Mouse (Mus musculus) layer of hippocampus, adult 9-10 months (tissue): ENCODE results near the gene Clic4.

Experiments
- DNase-seq: peaks from one replicate; pipeline ENCODE4 v3.0.0; 2022; ENCODE audit warnings: low spot score

Gene Clic4

DNA sequence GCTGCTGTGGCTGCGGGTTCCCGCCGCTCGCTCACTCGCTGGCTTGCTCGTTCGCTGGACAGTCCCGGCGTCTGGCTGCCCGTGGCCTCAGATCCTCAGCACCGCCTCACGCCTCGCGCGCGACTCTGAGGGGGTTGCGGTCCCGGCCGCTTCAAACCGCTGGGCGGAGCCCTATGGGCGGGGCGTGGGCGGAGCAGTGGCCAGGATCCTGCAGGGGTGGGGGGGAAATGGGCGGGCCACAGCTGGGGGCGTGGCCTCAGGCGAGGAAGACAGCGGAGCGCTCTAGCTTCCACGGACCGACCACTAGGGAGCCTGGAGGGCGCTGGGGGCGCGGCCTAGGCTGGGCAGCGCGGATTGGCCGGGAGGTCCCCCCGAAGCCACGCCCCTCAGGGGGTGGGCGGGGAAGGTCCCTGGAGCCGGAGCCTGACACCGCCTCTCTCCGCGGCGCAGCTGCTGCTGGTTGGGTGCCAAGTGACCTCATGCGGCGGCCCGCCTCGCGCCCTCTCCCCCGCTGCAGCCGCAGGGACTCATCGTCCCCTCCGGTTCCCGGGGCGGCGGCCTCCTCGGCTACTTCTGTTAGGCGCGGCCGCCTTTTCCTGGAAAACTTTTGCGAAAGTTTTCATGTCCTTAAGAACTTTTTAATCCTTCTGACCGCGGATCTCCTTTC lies at the start of gene Clic4:
TSS of gene Clic4 (minus strand) at position 175 of the 667 bp plus-strand sequence.
- peak; percentile 68 for DNase-seq

DNA sequence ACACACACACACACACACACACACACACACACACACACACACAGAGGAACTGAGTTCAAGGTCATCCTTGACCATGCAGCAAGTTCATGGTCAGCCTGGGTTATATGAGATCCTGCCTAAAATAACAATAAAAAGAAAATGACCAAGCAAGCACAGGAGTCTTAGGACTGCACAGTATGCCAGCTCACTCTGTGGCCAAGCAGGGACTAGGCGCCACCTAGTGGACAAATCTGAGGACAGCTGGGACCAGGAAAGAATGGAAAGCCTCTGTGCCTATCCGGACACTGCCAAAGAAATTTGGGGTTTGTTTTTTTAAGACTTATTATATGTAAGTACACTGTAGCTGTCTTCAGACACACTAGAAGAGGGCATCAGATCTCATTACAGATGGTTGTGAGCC lies 45.4 kb upstream of the Clic4 start:
- no peak for DNase-seq

DNA sequence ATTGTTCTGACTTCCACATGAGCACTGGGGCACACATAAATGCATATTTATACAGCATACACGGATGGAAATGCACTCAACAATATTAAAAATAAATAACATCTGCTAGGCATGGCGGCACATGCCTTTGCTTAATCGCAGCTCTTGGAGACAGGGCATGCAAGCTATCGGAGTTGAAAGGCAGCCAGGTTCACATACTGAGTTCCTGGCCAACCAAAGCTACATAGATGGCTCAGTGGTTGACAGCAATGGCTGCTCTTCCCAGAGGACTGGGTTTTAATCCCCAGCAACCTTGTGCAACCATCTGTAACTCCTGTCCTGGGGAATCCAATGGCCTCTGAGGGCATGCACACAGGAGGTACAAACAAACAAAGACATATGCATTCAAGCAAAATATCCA lies 44.9 kb upstream of the Clic4 start:
- no peak for DNase-seq

DNA sequence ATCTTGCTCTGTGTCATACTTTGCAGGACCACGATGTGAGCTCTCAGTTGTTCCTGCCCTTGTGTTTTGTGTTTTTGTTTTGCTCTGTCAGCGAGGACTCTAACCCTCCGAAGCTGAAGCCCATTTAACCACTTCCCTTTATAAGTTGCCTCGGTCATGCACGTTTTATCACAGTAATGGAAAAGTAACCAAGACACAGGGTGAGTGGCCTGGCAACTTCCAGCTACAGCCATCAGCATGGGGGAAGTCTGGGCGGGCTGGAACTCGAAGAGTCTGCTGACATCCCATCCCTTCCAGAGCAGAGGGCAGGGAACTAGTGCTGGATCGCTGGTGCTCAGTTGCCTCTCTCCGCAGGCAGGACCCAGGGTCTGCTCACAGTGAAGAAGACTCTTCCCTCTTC lies 42.7 kb upstream of the Clic4 start:
- no peak for DNase-seq

DNA sequence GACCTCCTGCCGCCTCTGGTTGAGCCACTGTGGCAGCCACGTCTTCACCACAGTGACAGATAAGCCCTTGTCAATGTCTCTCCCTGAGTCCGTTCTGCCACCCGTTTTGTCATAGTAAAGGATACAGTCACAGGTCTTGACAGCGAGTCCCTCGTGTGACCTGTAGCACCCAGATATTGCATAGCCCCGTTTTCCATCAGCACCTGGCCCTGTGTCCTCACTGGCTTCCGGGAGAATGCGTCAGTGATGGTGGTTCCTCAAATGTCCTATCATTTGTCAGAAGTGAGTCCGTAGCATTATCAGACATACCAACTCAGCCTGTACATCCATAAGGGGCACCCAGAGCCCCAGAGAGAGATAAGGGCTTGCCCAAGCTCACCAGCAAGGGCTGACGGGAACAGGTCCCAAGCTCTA lies 41.8 kb upstream of the Clic4 start:
- no peak for DNase-seq

DNA sequence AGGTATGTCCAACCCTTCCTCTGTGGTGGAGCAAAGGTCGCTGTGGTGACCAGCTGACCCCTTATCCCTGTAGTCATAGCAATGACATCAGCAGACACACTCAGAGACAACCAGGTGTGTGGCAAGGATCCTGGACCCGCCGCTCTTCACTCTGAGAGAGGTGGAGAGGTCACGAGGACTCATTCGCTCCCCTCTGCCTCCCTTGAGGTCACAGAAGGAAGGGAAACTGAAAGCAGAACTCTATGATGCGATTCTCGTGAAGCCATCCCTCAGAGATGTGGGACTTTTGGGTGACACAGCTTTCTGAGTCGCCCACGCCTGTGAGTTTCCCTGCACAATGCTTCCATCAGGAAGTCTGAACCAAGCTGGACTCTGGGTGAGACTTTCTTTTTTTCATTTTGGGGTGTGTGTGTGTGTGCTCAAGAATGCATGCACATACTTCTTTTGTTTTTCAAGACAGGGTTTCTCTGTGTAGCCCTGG lies 41.2 kb upstream of the Clic4 start:
- DNase-seq: no peak

DNA sequence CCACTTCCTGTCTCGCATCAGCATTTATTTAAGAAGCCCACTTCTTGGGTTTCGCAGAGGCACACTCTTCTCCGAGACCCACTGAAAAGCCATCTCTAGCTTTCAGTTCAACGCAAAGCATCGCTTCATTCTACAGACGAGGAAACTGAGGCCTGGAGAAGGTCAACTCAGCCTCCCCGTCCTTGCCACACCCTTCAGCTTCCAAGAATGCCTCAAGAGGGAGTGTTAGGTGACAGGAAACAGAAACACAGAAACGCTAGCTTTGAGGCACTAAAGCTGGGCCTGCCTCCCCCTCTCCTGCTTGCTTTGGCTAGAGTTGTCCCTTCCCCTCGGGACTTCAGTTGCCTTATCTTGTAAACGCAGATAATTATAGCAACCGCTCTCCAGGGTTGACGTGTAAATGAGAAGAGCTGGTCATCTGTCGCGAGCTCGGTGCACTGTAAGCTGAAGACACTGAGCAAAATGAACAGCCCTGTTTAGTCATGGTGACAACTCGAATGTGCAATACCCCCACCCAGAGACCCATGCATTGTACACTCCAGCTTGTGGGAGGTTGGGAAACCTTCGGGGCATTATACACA lies 40.6 kb upstream of the Clic4 start:
- no peak for DNase-seq

DNA sequence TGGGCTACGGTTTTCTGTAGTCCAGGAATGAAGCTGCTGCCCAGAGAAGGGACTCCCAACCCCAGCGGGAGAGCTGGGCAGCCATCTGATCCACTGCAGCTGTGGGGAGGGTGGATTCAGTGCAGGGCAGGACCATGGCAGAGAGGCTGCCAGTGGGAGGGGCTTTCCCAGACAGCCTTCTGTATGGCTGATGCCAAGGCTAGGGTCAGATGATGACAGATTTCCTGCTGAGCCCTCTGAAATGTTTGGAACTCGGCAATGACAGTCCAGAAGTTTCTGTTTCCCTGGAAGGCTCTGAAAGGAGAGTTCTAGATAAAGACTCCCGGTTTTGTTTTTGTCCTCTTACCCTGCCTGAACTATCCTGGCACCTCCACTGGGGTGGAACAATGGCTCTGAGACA lies 40.1 kb upstream of the Clic4 start:
- DNase-seq: no peak

DNA sequence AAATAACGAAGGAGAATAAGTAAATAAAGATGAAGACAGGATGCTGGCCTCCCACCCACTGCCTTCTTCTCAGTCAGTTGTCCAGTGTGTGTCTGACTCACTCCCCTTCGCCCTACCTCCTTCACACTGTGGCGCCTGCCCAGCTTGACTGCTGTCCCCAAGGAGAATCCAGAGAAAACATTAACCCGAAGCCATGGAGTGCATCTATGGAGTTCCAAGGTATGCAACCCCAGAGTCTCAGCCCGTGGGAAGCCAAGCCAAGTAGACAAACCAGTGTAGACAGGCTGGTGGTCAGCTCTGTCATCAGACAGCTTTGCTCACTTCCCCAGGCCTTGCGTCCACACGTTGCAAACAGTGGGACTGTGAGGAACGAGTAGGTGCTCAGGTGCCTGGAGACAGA lies 37.8 kb upstream of the Clic4 start:
- no peak for DNase-seq

DNA sequence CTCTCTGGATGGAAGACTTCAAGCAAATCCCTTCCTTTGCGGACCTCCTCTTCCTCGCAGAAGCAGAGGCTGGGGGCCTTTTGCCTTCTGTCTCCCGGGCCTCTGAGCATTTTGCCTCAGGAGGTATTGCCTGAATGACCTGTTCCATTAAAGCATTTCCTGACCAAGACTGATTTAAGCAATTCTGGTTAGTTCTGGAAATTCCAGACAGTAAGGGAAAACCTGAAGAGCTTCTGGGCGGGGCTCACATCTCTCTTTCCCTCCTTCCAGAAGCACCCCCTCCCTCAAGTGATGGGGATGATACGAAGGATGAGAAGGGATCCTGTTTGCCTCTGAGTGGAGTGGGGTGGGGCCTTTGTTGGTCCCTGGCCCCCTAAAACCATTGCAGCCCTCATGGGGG lies 37.1 kb upstream of the Clic4 start:
- DNase-seq: no peak

DNA sequence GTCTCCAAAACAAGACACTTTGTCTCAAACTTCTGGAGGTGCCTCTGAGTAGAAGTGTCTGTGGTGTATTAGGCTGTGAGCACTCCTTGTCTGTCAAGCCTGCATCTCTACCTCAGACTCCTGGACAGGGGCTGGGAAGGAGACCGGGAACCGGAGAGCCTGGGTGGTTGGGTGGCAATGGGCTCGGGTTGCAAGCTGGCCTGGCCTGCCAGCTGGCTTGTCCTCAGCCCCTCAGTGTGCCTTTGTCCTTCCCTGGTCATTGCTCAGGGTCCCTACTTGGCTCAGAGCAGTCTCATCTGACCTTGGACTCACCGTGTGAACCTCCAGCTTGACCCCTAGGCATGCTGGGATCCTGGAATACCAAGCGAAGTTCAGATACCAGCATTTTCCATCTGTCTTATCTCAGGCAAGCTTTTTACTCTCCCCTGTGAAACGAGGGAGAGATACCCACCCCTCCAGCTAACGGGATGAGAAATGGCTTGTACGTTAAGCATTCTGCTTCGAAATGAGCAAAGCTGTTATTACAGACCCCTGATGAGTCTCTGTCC lies 36.6 kb upstream of the Clic4 start:
- DNase-seq: no peak

DNA sequence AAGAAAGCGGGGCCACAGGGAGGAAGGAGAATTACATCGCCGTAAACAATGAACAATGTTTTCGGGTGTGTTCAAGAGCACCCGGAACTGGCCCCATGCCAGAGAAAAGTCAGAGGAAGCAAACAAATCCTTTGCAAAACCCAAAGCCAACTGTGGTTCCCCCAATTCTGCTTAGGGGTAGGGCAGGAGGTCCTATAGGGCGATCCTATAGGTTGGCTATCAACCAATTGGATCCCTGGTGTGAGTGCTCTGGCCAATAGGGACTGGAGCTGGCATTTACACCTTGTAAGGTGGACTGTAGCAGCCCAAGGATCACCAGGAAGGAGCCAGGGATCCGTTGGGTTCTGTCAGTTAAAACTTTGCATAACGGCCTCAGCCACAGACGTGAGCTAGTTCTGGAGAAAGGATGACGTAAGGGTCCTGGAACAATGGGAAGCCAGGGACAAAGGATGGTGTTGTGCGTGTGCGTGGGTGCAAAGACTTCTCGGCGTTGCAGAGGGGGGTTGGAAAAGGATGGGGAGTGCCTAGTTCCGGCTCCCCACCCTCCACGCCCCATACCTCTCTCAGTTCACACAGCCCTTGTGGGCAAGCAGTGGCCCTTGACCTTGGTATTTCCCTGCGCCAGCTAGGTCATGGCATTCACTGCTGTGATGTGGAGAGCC lies 34.5 kb upstream of the Clic4 start:
- DNase-seq: no peak

DNA sequence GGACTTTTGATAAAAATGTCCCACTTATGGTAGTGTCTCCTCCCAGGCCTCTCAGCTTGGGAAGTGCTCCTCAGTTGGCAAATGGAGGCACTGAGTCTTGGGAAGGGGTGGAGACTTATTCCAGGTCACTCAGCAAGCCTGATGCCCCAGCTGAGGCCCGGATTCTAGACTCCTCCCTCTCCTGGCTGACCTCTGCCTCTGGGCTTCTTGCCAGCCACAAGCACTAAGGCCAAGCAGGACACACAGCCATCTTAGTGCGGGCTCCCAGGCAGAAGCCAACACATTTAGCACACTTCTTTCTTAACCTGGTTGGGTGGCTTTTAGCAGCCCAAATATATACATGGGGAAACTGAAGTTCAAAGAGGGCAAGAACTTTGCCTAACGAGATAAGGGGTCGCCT lies 33.9 kb upstream of the Clic4 start:
- no peak for DNase-seq

DNA sequence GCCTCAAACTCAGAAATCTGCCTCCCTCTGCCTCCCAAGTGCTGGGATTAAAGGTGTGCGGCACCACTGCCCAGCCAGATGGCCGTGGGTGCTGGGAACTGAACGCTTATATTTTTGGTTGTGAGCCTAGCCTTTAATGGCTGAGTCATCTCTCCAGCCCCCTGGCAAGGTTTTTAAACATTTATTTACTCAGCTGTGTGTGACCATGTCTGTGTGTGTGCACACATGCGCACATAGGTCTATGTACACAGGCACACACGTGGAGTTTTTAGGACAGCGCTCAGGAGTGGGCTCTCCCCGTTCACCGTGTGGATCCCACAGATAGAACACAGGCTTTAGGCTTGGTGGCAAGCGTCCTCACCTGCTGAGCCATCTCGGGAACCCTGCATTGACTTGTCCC lies 29.6 kb upstream of the Clic4 start:
- no peak for DNase-seq

DNA sequence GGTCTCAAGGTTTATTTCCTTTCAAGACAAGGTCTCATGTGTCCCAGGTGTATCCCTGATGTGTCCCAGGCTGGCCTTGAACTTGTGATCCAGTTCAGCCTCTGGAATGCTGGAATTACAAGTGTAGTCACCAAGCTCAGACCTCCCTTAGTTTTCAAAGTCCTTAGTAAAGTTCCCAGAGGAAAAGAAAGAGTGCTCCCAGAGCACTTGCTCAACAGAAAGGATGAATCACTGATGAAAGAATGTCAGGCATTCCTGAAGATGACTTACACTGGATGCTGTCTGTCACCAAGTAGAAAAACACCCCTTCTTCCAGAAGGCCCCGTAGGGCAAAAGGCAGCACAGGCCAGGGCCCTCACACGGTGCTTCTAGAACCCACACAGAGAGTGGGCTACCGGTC lies 28.6 kb upstream of the Clic4 start:
- DNase-seq: no peak

DNA sequence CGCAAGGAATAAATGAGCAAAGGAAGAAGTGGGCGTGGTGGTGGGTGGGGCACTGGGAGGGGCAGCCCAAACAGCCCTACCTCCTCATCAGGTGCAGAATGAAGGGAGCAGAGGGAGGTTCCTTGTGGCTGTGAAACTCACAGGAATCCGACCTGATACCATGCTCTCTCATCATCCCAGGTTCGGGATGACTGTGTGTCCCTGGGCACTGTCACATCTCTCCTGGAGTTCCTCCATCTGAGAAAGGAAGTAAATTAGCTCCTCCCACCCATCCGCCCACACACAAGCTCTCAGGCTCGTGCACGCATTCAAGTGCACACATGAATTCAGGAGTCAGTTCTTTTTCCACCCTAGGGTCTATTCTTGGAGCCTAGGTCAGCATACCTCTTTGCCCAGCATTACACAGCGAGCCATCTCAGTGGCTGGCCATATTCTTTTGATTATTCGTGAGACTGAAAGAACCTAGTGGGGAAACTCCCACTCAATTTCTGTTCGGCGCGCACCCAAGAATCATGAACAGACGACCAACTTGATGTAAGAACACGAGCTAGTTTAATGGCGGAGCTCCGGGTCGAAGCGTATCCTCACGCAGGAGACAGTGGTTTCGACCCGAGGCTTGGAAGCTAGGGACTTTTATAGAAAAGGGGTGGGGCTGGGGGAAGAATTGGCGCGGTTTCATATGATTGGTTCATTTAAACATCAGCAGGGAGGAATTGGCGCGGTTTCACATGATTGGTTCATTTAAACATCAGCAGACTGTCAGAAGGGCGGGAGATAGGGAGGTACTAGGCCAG lies 27.8 kb upstream of the Clic4 start:
- no peak for DNase-seq

DNA sequence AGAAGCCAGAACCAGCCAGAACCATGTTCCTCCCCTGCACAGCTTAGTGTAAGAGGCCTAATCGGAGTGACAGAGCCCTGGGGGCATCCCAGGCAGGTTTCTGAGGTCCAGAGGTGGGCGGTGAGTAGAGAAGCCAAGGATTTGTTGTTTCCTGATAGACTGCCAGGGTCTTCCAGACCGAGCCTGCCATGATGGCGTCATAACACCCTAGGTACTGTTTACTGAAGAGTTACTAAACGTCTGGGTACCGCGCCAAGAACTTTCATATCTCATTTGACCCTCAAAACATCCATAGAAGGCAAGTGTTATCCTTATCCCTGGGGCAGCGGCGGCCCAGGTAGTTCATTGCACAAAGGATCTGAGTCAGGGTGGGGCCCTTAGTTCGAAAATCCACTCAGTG lies 26.1 kb upstream of the Clic4 start:
- DNase-seq: no peak

DNA sequence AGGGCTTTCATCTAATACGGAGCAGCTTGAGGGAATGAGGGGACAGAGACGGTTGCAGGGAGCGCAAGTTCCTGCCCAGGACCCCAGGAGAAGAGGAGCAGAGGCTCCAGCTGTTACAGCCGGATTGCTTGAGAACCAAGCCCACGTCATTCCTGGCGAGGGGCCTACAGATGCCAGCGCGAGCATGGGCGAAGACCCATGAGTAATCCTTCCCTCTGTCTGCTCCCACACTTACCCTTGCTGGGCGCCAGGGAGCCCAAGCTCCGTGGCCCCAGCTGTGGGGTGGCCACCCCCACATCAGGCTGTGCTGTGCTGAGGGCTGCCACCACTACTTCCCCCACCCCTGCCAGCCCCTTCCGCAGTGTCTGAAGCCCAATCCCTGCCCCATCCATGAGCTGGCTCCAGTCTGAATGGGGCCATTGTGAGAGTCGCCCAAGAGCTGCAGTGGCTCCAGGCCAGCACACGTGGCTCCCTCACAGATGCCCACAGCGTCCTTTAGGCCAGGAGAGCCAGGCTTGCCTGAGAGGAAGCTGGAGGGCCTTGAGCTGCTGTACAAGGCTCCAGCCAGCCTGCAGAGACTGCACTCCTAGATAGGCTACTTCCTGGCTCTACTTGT lies 25.4 kb upstream of the Clic4 start:
- DNase-seq: no peak

DNA sequence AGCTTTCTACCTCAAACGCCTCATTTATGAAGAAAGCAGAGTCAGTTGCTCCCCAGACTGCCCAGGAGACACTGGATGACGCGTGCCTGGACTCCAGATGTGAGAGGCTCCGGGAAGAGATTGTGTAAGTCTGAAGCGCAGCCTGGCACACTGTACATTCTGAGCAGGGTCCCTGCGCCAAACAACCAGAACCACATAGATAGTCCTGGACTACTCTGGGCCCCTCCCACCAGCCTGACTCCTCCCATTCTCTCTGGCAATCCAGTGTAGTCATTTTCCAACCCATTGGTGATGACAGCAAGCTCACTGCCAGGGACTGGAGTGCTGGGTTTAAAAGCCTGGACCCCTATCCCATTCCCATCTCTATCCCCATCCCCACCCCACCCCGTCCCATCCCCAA lies 24.5 kb upstream of the Clic4 start:
- no peak for DNase-seq

DNA sequence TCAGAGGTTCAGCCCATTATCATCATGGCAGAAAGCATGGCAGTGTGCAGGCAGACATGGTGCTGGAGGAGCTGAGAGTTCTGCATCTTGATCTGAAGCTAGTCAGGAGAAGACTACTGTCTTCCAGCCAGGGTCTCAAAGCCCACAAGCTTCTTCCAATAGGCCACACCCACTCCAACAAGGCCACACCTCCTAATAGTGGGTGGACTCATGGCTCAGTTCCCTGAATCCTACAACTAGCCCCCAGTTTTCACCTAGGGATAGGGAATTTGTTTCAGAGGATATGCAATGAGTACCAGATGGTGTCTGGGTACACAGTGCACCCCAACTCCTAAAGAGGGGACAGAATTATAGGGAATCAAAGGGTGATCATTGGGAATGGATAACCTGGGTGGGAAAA lies 24.0 kb upstream of the Clic4 start:
- no peak for DNase-seq

DNA sequence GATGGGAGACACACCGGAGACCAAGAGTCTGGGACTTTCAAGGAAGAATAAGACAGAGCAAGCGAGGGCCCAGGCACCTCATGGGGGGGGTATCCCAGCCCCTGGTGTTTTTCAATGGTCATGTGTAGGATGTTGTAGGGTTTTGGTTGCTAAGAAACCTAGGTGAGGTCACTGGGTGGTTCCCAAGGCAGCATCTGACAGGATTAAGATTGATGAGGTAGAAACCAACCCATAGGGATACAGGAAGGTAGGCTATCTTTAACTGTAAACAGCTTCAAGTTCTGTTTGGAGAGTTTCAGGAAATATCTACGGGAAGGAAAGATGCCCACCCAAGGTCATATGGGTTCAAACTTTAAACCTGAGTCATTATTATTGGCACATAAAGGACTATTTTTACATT lies 21.2 kb upstream of the Clic4 start:
- DNase-seq: no peak

DNA sequence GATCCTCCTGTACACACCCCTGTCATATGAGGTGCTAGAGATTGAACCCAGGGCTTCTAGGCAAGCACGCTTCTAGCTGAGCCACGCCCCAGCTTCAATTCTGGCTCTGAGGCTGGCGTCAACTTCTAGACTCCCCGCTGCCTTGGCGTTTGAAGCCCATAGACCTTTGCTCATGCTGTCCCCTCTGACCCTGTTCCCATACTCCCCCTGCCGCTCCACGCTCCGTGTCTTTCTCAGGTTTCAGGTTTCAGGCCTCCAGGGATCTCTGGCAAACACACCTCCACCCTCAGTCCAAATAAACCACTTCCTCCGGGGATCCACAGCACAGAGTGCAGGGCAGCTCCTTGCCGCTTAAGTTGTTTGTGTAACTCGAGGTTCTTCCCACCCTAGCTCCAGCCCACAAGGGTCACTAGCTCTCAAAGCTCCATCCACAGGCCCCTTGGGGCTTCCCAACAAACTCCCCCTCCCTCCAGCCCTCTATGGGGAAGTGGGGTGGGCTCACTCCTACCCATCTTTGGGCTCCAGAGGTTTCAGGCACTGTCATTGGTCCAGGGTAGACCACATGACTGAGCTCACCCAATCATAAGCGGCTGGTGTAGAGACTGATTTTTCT lies 20.0 kb upstream of the Clic4 start:
- DNase-seq: no peak
